ENCODE assay signal across 16 mouse cellular contexts in the genomic region with DNA sequence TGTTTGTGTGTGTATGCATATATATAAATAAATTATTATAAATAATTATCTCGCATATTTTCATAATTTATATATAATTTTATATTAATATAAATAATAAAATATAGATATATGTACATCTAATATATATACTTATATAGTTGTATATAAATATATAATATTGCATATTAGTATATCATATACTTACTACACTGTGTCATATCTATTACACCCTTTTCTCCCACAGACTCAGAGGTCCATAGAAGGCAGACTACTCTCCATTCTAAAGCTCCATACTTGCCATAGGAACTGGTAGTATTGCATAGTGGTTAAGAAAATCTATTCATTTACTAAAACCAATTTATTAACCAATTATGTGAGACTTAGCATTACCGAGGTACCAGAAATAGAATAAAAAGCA.
"Had no signal": no experiment of that assay in that cellular context is flagged by ENCODE, and none has a peak within 500 bp of the region (broad histone marks: within the 10 kb centered on the region; RNA-seq: fewer than 3 reads in every experiment).

No protein-coding gene starts in this region.

- H3K4me1 ChIP-seq: midbrain, embryonic 10.5 days; midbrain, embryonic 12.5 days; neural tube, embryonic 12.5 days; neural tube, embryonic 15.5 days had no signal

- H3K4me3 ChIP-seq: midbrain, embryonic 10.5 days; midbrain, embryonic 12.5 days; myocyte; neural tube, embryonic 12.5 days; neural tube, embryonic 15.5 days had no signal

- H3K9ac ChIP-seq: lung, embryonic 14.5 days; midbrain, embryonic 12.5 days; neural tube, embryonic 12.5 days; neural tube, embryonic 15.5 days had no signal

- H3K9me3 ChIP-seq: midbrain, embryonic 10.5 days; midbrain, embryonic 12.5 days; neural tube, embryonic 12.5 days; neural tube, embryonic 15.5 days had no signal

- H3K27me3 ChIP-seq: midbrain, embryonic 12.5 days; neural tube, embryonic 12.5 days; neural tube, embryonic 15.5 days had no signal

- DNase-seq: lung, adult 18-20 months; lung, embryonic 14.5 days; lung, postnatal 10 days; lung, postnatal 4 days; right cerebral cortex, adult 18-20 months; right cerebral cortex, postnatal 25 days; right cerebral cortex, postnatal 4 days; spleen, adult 18-20 months; thymus, adult 18-20 months; thymus, postnatal 14 days; thymus, postnatal 36 days had no signal

- H3K27ac ChIP-seq: midbrain, embryonic 10.5 days; neural tube, embryonic 12.5 days had no signal

- H3K4me2 ChIP-seq: lung, embryonic 14.5 days; midbrain, embryonic 12.5 days; neural tube, embryonic 12.5 days; neural tube, embryonic 15.5 days had no signal
